Mouse (Mus musculus): ENCODE data around the gene Pgrmc1.

DNA sequence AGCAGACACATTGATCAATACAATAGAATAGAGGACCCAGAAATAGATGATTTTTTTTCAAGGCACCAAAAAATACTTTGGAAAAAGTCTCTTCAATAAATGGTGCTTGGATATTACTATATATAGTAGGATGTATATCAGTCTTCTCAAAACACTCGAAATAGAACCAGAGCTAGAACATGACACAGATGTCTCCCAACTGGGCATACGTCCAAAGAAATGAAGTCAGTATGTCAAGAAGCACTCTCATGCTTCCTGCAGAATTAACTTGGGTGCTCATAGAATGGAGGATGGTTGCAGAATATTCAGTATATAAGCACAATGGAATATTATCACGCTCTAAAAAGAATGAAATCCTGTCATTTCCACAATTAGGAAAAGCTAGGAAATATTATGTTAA is 30.1 kb downstream of the Pgrmc1 start:
- TF ChIP-seq POLR2A (IDR thresholded peaks at IDR 0.05; ENCODE audit: borderline replicate concordance, extremely low read depth, insufficient read depth, insufficient read length, poor library complexity, severe bottlenecking) (no peak), CTCF (IDR thresholded peaks at IDR 0.05; ENCODE audit: borderline replicate concordance, extremely low read depth, insufficient read depth, insufficient read length) (no peak)

Measured in brain, embryonic 14.5 days (tissue).